Mouse (Mus musculus) C2C12 (cell line): ENCODE results near the gene Ccdc158. TPM values are rescaled to one million over a fixed set of nuclear protein-coding genes. Genes with fewer than 3 reads are reported as not detected.

Source experiments
- H3K27me3 ChIP-seq: one replicate; pipeline ENCODE4 v1.6.1; 2011; ENCODE audit not compliant: control insufficient read depth, insufficient read depth, insufficient read length
- H3K36me3 ChIP-seq: one replicate; pipeline ENCODE4 v1.6.1; 2011; ENCODE audit not compliant: control insufficient read depth, insufficient read depth
- H3K4me3 ChIP-seq: one replicate; pipeline ENCODE4 v1.5.1; 2011; ENCODE audit warnings: mild to moderate bottlenecking, control low read depth; ENCODE audit not compliant: poor library complexity, insufficient read depth, severe bottlenecking
- H3K79me2 ChIP-seq: one replicate; pipeline ENCODE4 v1.6.1; 2011; ENCODE audit not compliant: control insufficient read depth, insufficient read depth
- H3K79me3 ChIP-seq: one replicate; pipeline ENCODE4 v1.6.1; 2011; ENCODE audit warnings: low read depth, control low read depth
- H3ac ChIP-seq: one replicate; pipeline ENCODE3; 2011; ENCODE audit warnings: low read depth; ENCODE audit not compliant: control insufficient read depth, insufficient read length
- CEBPB ChIP-seq: IDR thresholded peaks from one replicate; pipeline ENCODE4 v1.6.1; 2011; ENCODE audit warnings: low read depth, mild to moderate bottlenecking, control low read depth, moderate library complexity
- CTCF ChIP-seq: IDR thresholded peaks from one replicate; pipeline ENCODE4 v1.5.1; 2011; ENCODE audit not compliant: control insufficient read depth, insufficient read depth, insufficient read length
- FOSL1 ChIP-seq: IDR thresholded peaks from one replicate; pipeline ENCODE4 v1.8.0; 2011; ENCODE audit warnings: mild to moderate bottlenecking, low read length; ENCODE audit not compliant: poor library complexity, insufficient read depth, severe bottlenecking
- MAX ChIP-seq: IDR thresholded peaks from one replicate; pipeline ENCODE4 v1.6.1; 2011; ENCODE audit warnings: mild to moderate bottlenecking, control low read depth
- MYOD1 ChIP-seq: IDR thresholded peaks from one replicate; pipeline ENCODE4 v1.6.1; 2011; ENCODE audit warnings: low read depth; ENCODE audit not compliant: control insufficient read depth, insufficient read length
- MYOG ChIP-seq: IDR thresholded peaks from one replicate; pipeline ENCODE4 v1.6.1; 2011; ENCODE audit not compliant: control insufficient read depth, insufficient read length; ENCODE audit errors: extremely low read depth
- USF1 ChIP-seq: IDR thresholded peaks from one replicate; pipeline ENCODE4 v1.6.1; 2011; ENCODE audit warnings: low read depth, mild to moderate bottlenecking, control low read depth, moderate library complexity
- polyA plus RNA-seq: library from polyadenylated mRNA; unstranded; fragments of >200 nt; fragmentation: generic; extraction: Trizol; gene quantifications from one replicate; pipeline ENCODE4 v1.2.1, GENCODE M21; 2012; ENCODE audit warnings: missing spikeins

The Ccdc158 gene
- polyA plus RNA-seq, 1 experiment, result not detected

DNA sequence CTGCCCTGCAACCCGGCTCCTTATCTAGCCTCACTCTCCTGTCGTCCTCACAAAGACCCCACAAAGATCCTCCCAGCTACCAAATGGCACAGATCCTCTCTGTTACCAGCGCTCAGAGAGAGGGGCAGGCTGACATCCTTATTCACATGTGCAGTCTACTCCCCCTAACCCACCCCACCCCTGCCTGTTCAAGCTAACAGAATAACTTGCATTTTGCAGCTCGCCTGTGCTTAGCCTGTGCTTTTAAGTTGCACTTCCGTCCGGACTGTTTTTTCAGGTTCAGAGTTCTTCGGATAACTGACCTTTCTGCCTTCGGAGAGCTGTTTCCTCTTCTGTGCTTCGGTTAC is 476 bp upstream of the Ccdc158 start:
- Histone ChIP-seq H3K27me3 (no peaks in the 10 kb centered on the region), H3K79me3 (no peaks in the 10 kb centered on the region), H3K4me3 (no peak overlapping the region), H3K36me3 (no peaks in the 10 kb centered on the region), H3K79me2 (no peaks in the 10 kb centered on the region), H3ac (no peak overlapping the region)
- TF ChIP-seq FOSL1, result no peak
- no peak for TF ChIP-seq MAX
- TF ChIP-seq MYOD1, result no peak
- no peak for TF ChIP-seq CTCF
- no peak for TF ChIP-seq USF1
- no peak for TF ChIP-seq CEBPB
- TF ChIP-seq MYOG, result no peak

DNA sequence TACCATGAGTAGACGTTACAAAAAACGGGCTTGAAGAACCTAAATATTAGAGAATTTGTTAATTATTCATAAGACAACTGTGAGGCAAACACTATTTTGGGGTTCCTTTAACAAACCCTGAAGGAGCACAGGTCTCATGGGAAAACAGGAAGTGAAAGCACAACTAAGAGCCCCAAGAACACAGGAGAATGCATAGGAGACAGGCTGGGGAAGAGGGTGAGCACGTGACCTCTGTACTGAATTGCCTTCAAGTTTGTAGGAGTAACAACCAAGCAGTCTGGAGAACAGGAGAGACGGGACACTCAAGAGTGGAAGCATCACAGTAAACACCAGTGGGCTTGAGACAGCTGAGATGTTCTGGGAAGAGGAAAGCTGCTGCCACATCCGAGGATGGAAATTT is 8.2 kb downstream of the Ccdc158 start:
- Histone ChIP-seq H3K27me3 (peaks cover 5% of the 10 kb centered on the region), H3K36me3 (no peaks in the 10 kb centered on the region), H3K4me3 (no peak overlapping the region), H3ac (no peak overlapping the region), H3K79me2 (no peaks in the 10 kb centered on the region), H3K79me3 (no peaks in the 10 kb centered on the region)
- no peak for TF ChIP-seq FOSL1
- no peak for TF ChIP-seq CEBPB
- no peak for TF ChIP-seq CTCF
- TF ChIP-seq USF1, result peak; percentile 50
- no peak for TF ChIP-seq MYOD1

DNA sequence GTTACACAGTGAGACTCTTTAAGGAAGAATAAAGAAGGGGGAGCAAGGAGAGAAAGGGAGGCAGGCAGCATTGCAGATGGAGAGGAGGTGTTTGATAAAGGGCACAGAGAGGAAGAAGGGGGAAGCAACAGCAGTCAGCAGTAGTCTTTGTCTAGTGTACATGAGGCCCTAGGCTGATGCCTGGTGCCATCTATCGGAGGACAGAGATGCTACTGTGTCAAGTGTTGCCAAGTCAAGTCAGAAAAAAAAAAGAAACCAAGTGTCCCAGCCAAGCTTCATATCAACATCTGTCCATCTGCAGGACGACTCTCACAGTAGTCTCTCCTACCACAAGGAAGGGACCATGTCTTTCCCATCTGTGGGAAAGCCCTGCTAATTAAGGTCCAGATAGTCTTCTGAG is 10.8 kb downstream of the Ccdc158 start:
- Histone ChIP-seq H3ac (no peak overlapping the region), H3K27me3 (no peaks in the 10 kb centered on the region), H3K79me3 (no peaks in the 10 kb centered on the region), H3K36me3 (no peaks in the 10 kb centered on the region), H3K79me2 (no peaks in the 10 kb centered on the region), H3K4me3 (no peak overlapping the region)
- no peak for TF ChIP-seq CEBPB
- TF ChIP-seq FOSL1, result no peak
- no peak for TF ChIP-seq USF1
- TF ChIP-seq CTCF, result no peak
- TF ChIP-seq MYOG, result no peak
- TF ChIP-seq MAX, result no peak
- no peak for TF ChIP-seq MYOD1

DNA sequence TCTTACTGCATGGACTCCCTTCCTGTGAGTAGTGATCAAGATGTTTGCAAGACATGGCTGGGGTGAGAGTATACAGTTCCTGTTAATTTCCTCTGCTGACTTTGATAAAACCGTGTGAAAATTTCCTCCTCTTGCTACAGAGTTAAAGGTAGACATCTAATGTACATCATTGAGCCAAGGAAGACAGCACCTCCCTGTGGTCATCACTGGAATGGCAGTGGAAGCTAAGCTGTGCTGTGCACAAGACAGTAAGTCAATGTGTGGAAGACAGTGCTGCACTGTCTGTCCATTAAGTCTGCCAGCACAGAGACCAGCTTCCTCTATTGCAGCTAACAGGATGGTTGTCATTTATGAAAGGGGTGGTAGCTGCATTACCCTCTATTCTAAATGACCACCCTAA is 18.8 kb downstream of the Ccdc158 start:
- Histone ChIP-seq H3K36me3 (no peaks in the 10 kb centered on the region), H3K27me3 (peaks cover 3% of the 10 kb centered on the region), H3K4me3 (no peak overlapping the region), H3K79me3 (no peaks in the 10 kb centered on the region), H3ac (no peak overlapping the region), H3K79me2 (no peaks in the 10 kb centered on the region)
- TF ChIP-seq CTCF (peak; percentile 70), CEBPB (no peak)

DNA sequence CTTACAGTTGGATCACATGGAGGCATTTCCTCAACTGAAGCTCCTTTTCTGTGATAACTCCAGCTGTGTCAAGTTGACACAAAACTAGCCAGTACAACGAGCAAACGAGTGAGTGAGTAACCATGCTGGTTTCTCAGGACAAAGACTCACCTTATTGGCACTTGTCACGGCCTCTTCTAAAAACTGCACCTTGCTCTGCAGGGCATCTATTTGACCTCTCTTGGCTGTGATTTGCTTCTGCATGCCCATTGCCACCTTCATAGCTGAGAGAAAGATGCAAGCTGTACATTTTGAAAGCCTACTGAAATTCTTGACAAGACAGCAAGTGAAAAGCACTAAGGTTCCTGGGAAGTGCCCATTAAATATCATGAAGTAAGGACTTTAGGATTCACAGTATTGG is 34.2 kb downstream of the Ccdc158 start:
- H3K27me3 ChIP-seq, result no peaks in the 10 kb centered on the region
- H3K36me3 ChIP-seq, result no peaks in the 10 kb centered on the region
- no peak overlapping the region for H3K4me3 ChIP-seq
- no peaks in the 10 kb centered on the region for H3K79me2 ChIP-seq
- no peak for TF ChIP-seq MAX
- no peak for TF ChIP-seq MYOD1
- no peak for TF ChIP-seq FOSL1
- TF ChIP-seq USF1, result no peak
- TF ChIP-seq CEBPB, result no peak
- no peak for TF ChIP-seq MYOG
- no peak for TF ChIP-seq CTCF
- no peak overlapping the region for H3ac ChIP-seq
- H3K79me3 ChIP-seq, result no peaks in the 10 kb centered on the region

DNA sequence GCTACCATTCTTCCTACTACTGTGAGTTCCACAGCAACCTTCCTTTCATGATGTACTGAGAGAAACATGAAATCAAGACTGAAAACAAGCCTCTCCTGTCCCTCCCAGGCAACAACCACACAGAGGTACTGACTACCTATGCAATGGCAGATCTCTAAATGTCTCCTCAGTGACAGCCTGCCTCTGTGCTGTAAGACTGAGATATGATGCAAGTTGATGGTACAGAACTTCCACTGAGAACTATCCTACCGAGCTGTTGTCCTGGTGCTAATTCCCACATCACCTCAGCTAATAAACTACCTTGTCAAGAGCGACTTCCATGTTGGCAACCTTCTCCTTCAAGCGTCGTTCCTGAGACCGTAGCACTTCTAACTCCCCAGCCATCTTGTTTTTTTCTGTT is 39.2 kb downstream of the Ccdc158 start:
- no peaks in the 10 kb centered on the region for H3K79me2 ChIP-seq
- H3K36me3 ChIP-seq, result no peaks in the 10 kb centered on the region
- no peaks in the 10 kb centered on the region for H3K79me3 ChIP-seq
- TF ChIP-seq FOSL1 (no peak), USF1 (no peak), MYOG (no peak), MYOD1 (no peak), CTCF (no peak), CEBPB (no peak), MAX (no peak)
- no peak overlapping the region for H3ac ChIP-seq
- no peaks in the 10 kb centered on the region for H3K27me3 ChIP-seq
- H3K4me3 ChIP-seq, result no peak overlapping the region
